Mouse (Mus musculus): ENCODE results near the gene Npr1. TPM values are rescaled to one million over a fixed set of nuclear protein-coding genes. Genes with fewer than 3 reads are reported as not detected.
A peak's percentile ranks its signal among the peaks of the same experiment; 100 is the strongest.

Gene Npr1
- polyA plus RNA-seq, 1 experiment from 2014 or later = 4.0 TPM

DNA sequence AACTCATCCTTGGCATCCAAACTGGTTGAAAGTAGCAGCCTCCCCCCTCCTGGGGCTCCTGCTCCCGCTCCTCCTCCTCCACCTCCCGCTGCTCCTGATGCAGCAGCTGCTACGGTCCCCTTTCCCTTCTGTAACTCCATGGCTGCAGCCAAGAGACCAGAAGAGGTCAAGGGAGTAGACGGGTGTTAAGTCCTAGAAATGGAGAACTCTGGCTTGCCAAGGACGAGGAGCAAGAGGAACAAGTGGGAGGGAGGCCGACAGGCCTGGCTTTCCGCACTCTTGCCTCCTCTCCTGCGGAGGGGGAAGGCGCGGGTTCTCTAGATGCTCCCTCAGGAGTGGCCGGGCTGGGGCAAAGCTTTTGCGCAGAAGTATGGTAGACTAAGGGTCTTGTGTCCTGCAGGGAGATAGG, 32.9 kb downstream of the Npr1 start:
- DNase-seq (ENCODE audit: low spot score) = peak; percentile 42
- Histone ChIP-seq H3K27ac (peak overlapping the region; percentile 97), H3K4me1 (replicated peaks; ENCODE audit: control insufficient read depth, insufficient read depth, low read length) (peaks cover 19% of the 10 kb centered on the region), H3K36me3 (replicated peaks; ENCODE audit: control insufficient read depth, insufficient read depth) (0 out of 2 replicates have a peak, but pooled peaks cover 4% of the 10 kb centered on the region), H3K4me3 (replicated peaks; ENCODE audit: low read length) (peak overlapping the region; percentile 70), H3K27me3 (ENCODE audit: control insufficient read depth, insufficient read depth, low read length) (no peaks in the 10 kb centered on the region), H3K9me3 (ENCODE audit: control insufficient read depth, low read length) (no peaks in the 10 kb centered on the region), H3K4me2 (replicated peaks) (peak overlapping the region; percentile 87), H3K9ac (peak overlapping the region; percentile 90)
- 0% methylated on average over 12 of the region's 12 CpGs for WGBS
- ATAC-seq (ENCODE audit: low FRiP score) = peak; percentile 19; the same call in 1 of the 2 replicates

DNA sequence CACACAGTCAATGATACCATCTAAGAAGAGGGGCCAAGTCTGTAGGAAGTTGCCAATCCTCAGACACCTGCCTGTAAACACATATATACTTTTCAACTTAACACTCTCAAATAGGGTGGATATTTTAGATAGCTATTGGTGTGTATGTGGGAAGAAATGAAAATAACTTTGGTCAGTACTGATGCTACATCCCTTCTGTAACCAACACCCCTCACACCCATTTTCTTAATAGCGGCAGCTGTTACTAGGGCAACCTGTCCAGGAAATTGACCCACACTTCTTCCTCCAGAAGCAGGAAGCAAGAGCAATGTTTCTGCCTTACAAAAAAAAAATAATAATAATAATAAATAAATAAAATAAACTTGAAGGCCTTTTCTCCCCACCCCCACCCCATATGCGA, 33.3 kb downstream of the Npr1 start:
- Histone ChIP-seq H3K36me3 (replicated peaks; ENCODE audit: control insufficient read depth, insufficient read depth) (0 out of 2 replicates have a peak, but pooled peaks cover 4% of the 10 kb centered on the region), H3K27me3 (ENCODE audit: control insufficient read depth, insufficient read depth, low read length) (no peaks in the 10 kb centered on the region), H3K27ac (peak overlapping the region; percentile 97; the same call in 1 of the 2 replicates), H3K4me2 (replicated peaks) (peak overlapping the region; percentile 87), H3K4me3 (replicated peaks; ENCODE audit: low read length) (peak overlapping the region; percentile 70), H3K9me3 (ENCODE audit: control insufficient read depth, low read length) (no peaks in the 10 kb centered on the region), H3K4me1 (replicated peaks; ENCODE audit: control insufficient read depth, insufficient read depth, low read length) (peaks cover 19% of the 10 kb centered on the region), H3K9ac (peak overlapping the region; percentile 90)
- WGBS = 23% methylated on average over 2 of the region's 2 CpGs
- ATAC-seq (ENCODE audit: low FRiP score) (no peak), DNase-seq (ENCODE audit: low spot score) (no peak)

DNA sequence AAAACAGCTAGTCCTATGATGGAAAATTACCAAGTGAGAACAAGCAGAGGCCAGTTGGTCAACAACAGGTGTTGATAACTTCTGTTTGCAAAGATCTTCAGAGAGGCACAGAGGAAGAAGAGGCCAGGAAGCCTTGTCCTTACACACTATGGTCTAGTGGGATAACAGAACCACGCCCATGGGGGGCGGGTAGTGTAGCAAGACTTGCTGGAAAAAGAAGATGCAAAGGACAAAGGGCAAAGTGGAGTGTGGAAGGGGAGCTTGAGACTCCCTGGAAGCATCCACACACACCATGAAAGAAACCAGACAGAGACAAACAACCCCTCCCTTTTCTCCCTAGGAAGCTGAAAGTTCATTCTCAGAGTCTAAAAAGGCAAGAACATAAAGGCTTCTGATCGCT, 36.1 kb downstream of the Npr1 start:
- 86% methylated on average over 3 of the region's 3 CpGs for WGBS
- Histone ChIP-seq H3K4me1 (replicated peaks; ENCODE audit: control insufficient read depth, insufficient read depth, low read length) (peaks cover 19% of the 10 kb centered on the region), H3K4me3 (replicated peaks; ENCODE audit: low read length) (no peak overlapping the region), H3K9ac (no peak overlapping the region), H3K36me3 (replicated peaks; ENCODE audit: control insufficient read depth, insufficient read depth) (0 out of 2 replicates have a peak, but pooled peaks cover 4% of the 10 kb centered on the region), H3K9me3 (ENCODE audit: control insufficient read depth, low read length) (no peaks in the 10 kb centered on the region), H3K27ac (no peak overlapping the region), H3K4me2 (replicated peaks) (no peak overlapping the region), H3K27me3 (ENCODE audit: control insufficient read depth, insufficient read depth, low read length) (no peaks in the 10 kb centered on the region)
- DNase-seq (ENCODE audit: low spot score) = no peak
- ATAC-seq (ENCODE audit: low FRiP score) = no peak

DNA sequence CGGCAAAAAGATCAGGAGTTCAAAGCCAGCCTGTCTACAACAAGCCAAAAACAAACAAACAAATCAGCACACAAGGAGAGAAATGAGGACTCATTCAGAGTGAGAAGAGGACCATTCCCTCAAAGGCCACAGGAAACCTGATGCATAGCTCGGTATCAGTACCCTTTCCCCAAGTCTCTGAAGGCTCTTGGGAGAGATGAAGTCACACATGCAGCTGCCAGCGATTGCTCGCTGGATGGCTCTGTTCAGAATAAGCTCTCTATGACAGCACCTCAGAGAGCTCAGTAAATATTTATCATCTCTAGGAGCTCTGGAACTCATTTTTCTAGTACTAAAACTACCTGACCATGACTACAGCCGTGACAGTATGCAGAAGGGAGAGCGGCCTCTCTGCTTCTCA, 37.5 kb downstream of the Npr1 start:
- peaks cover 19% of the 10 kb centered on the region for H3K4me1 ChIP-seq (replicated peaks; ENCODE audit: control insufficient read depth, insufficient read depth, low read length)
- H3K9me3 ChIP-seq (ENCODE audit: control insufficient read depth, low read length) = no peaks in the 10 kb centered on the region
- H3K4me2 ChIP-seq (replicated peaks) = no peak overlapping the region
- H3K9ac ChIP-seq = no peak overlapping the region
- ATAC-seq (ENCODE audit: low FRiP score) = no peak
- 86% methylated on average over 6 of the region's 6 CpGs for WGBS
- no peak for DNase-seq (ENCODE audit: low spot score)
- H3K27ac ChIP-seq = no peak overlapping the region
- H3K27me3 ChIP-seq (ENCODE audit: control insufficient read depth, insufficient read depth, low read length) = no peaks in the 10 kb centered on the region
- H3K4me3 ChIP-seq (replicated peaks; ENCODE audit: low read length) = no peak overlapping the region
- peaks cover 16% of the 10 kb centered on the region for H3K36me3 ChIP-seq (replicated peaks; ENCODE audit: control insufficient read depth, insufficient read depth)

DNA sequence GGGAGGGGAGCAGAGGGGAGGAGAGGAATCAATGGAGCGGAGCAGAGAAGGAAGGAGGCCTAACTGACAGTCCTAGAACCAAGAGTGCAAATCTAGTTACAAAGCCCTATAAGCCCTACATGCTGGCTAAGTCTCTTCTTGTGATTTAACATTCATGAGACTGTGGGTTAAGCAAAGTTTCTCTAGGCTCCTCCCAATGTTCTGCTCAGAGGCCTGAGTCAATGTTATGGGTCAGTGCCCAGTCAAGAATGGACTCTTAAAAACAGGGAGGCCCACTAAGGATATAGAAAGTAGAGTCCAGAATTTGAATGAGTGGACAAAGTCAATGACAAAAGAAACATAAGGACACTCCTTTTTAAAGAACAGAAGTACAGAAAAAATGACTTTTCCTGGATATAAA, 38.1 kb downstream of the Npr1 start:
- DNase-seq (ENCODE audit: low spot score) (no peak), ATAC-seq (ENCODE audit: low FRiP score) (no peak)
- Histone ChIP-seq H3K27ac (no peak overlapping the region), H3K4me3 (replicated peaks; ENCODE audit: low read length) (no peak overlapping the region), H3K9me3 (ENCODE audit: control insufficient read depth, low read length) (no peaks in the 10 kb centered on the region), H3K4me2 (replicated peaks) (no peak overlapping the region), H3K36me3 (replicated peaks; ENCODE audit: control insufficient read depth, insufficient read depth) (peaks cover 22% of the 10 kb centered on the region), H3K4me1 (replicated peaks; ENCODE audit: control insufficient read depth, insufficient read depth, low read length) (peaks cover 19% of the 10 kb centered on the region), H3K9ac (no peak overlapping the region), H3K27me3 (ENCODE audit: control insufficient read depth, insufficient read depth, low read length) (no peaks in the 10 kb centered on the region)
- WGBS = 75% methylated on average over 1 of the region's 1 CpGs

DNA sequence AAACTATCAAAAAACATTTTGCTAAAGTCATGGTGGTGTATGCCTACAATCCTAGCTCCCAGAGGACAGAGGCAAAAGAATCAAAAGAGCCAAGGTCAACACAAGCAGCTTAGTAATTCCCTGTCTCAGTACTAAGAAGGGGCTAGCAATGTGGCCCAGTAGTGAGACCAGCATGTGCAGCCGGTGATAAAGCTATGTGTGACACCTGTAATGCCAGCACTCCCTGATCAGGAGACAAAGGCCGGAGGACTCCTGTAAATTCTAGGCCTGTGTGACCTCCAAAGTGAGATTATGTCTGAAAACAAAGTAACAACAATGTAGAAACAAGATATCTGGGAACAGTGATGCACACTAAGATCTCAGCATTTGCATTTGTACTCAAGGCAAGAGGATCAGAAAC, 40.2 kb downstream of the Npr1 start:
- Histone ChIP-seq H3K4me3 (replicated peaks; ENCODE audit: low read length) (no peak overlapping the region), H3K27ac (no peak overlapping the region), H3K4me1 (replicated peaks; ENCODE audit: control insufficient read depth, insufficient read depth, low read length) (no peaks in the 10 kb centered on the region; the same call in 1 of the 2 replicates), H3K27me3 (ENCODE audit: control insufficient read depth, insufficient read depth, low read length) (no peaks in the 10 kb centered on the region), H3K9me3 (ENCODE audit: control insufficient read depth, low read length) (no peaks in the 10 kb centered on the region), H3K36me3 (replicated peaks; ENCODE audit: control insufficient read depth, insufficient read depth) (peaks cover 38% of the 10 kb centered on the region), H3K4me2 (replicated peaks) (no peak overlapping the region), H3K9ac (no peak overlapping the region)
- DNase-seq (ENCODE audit: low spot score) (no peak), ATAC-seq (ENCODE audit: low FRiP score) (no peak)
- WGBS = 92% methylated on average over 2 of the region's 2 CpGs

DNA sequence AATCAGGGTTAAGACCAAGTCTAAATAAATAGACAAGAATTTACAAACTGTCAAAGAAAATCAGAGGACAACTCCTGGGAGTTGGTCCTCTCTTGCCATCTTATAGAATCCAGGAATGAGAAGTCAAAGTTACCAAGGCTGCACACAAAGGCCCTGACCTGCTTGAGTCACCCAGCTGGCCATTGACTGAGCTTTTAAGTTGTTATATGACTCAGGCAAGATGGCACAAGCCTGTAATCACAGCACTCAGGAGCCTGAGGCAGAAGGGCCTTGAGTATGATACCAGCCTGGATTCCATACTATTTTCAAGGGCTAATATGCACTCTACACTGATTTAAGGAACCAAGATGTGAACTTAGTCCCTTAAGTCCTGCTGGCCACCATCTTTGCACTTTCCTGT, 42.1 kb downstream of the Npr1 start:
- H3K4me3 ChIP-seq (replicated peaks; ENCODE audit: low read length) = no peak overlapping the region
- no peak overlapping the region for H3K27ac ChIP-seq
- H3K36me3 ChIP-seq (replicated peaks; ENCODE audit: control insufficient read depth, insufficient read depth) = peaks cover 48% of the 10 kb centered on the region
- H3K9ac ChIP-seq = no peak overlapping the region
- no peaks in the 10 kb centered on the region for H3K27me3 ChIP-seq (ENCODE audit: control insufficient read depth, insufficient read depth, low read length)
- DNase-seq (ENCODE audit: low spot score) = no peak
- no peak for ATAC-seq (ENCODE audit: low FRiP score)
- H3K9me3 ChIP-seq (ENCODE audit: control insufficient read depth, low read length) = no peaks in the 10 kb centered on the region
- H3K4me1 ChIP-seq (replicated peaks; ENCODE audit: control insufficient read depth, insufficient read depth, low read length) = no peaks in the 10 kb centered on the region
- H3K4me2 ChIP-seq (replicated peaks) = no peak overlapping the region

DNA sequence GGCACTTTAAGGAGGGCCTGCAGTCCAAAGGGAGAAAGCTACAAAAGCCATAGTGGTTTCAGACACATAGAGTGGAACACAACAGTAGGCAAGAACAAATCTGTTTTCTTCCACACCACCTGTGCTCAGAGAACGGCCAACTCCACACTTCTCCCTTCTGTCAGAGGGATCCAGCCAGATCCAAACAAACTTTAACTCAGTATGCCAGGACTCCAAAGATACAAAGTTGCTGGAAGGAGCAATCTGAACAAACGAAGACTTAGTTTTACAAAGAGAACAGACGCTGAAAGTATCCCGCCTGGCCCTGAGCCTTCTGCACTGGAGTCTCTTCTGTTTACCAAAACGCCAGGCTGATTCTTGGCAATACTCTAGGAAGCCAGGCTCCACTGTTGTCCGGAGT, 45.0 kb downstream of the Npr1 start:
- Histone ChIP-seq H3K36me3 (replicated peaks; ENCODE audit: control insufficient read depth, insufficient read depth) (peaks cover 76% of the 10 kb centered on the region), H3K9me3 (ENCODE audit: control insufficient read depth, low read length) (no peaks in the 10 kb centered on the region)
- ATAC-seq (ENCODE audit: low FRiP score) = no peak

DNA sequence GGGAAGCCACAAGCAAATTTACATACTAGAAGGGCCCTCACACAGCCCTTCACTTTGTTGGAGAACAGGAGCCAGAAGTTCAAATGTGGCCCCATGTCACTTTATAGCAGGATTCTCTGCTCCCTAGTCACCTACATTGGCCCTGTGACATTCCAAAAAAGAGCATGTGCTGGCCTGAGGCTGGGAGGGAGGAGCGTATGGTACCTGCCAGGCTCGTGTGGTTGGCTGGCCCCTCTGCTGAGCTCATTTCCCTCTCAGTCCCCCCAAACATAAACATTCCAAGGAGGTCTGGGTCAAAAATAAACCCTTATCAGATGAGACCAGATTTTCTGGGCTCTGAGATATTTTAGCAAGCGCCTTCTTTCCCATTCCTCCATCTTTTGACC, 52.7 kb downstream of the Npr1 start:
- peak; percentile 21; the same call in 1 of the 2 replicates for ATAC-seq (ENCODE audit: low FRiP score)
- H3K9ac ChIP-seq = no peak overlapping the region
- H3K27ac ChIP-seq = no peak overlapping the region
- H3K9me3 ChIP-seq (ENCODE audit: control insufficient read depth, low read length) = no peaks in the 10 kb centered on the region
- no peaks in the 10 kb centered on the region for H3K4me1 ChIP-seq (replicated peaks; ENCODE audit: control insufficient read depth, insufficient read depth, low read length)
- WGBS = 80% methylated on average over 3 of the region's 3 CpGs
- H3K27me3 ChIP-seq (ENCODE audit: control insufficient read depth, insufficient read depth, low read length) = no peaks in the 10 kb centered on the region
- DNase-seq (ENCODE audit: low spot score) = no peak
- no peak overlapping the region for H3K4me3 ChIP-seq (replicated peaks; ENCODE audit: low read length)
- peaks cover 93% of the 10 kb centered on the region for H3K36me3 ChIP-seq (replicated peaks; ENCODE audit: control insufficient read depth, insufficient read depth)
- H3K4me2 ChIP-seq (replicated peaks) = no peak overlapping the region

More for the DNA sequence above, 45.0 kb downstream of the Npr1 start:
- Histone ChIP-seq H3K4me2 (replicated peaks) (no peak overlapping the region), H3K4me1 (replicated peaks; ENCODE audit: control insufficient read depth, insufficient read depth, low read length) (no peaks in the 10 kb centered on the region), H3K27me3 (ENCODE audit: control insufficient read depth, insufficient read depth, low read length) (no peaks in the 10 kb centered on the region), H3K4me3 (replicated peaks; ENCODE audit: low read length) (no peak overlapping the region), H3K27ac (no peak overlapping the region), H3K9ac (no peak overlapping the region)
- DNase-seq (ENCODE audit: low spot score) = no peak
- WGBS = 94% methylated on average over 6 of the region's 6 CpGs

Data from hindbrain, embryonic 14.5 days (tissue).